Mouse (Mus musculus) CH12.LX (cell line): ENCODE data around the gene Rfc4. TPM values are rescaled to one million over a fixed set of nuclear protein-coding genes. Genes with fewer than 3 reads are reported as not detected.
"Not testable (repeated sequence)": the region's sequence is repeated elsewhere in the genome, so short reads cannot be mapped to it uniquely, and the experiment has no call there.

Source experiments
- DNase-seq: peaks from one replicate; pipeline ENCODE4 v3.0.0-alpha.2; 2013; ENCODE audit errors: extremely low read depth
- H3K27ac ChIP-seq: 2 replicates; pipeline ENCODE4 v1.5.1; 2012; ENCODE audit warnings: low read depth, mild to moderate bottlenecking, control low read depth, moderate library complexity; ENCODE audit not compliant: insufficient read depth
- H3K27me3 ChIP-seq: replicated peaks from 2 replicates; pipeline ENCODE3; 2012; ENCODE audit warnings: inconsistent platforms
- H3K36me3 ChIP-seq, 2 experiments: replicated peaks in 1 of 2; 2 replicates each; pipeline versions ENCODE3 to v1.6.1; 2012; ENCODE audit warnings: inconsistent platforms in 1 of 2, low read length in 1 of 2, mild to moderate bottlenecking in 1 of 2, mixed read lengths in 1 of 2, moderate library complexity in 1 of 2; ENCODE audit not compliant: control insufficient read depth in 1 of 2, insufficient read depth in 1 of 2
- H3K4me1 ChIP-seq, 2 experiments: 2 replicates each; pipeline ENCODE4 v1.6.1; 2012; ENCODE audit warnings: inconsistent platforms in 1 of 2, moderate library complexity in 1 of 2; ENCODE audit not compliant: insufficient read depth in 2 of 2, control insufficient read depth in 1 of 2
- H3K4me2 ChIP-seq: 2 replicates; pipeline ENCODE4 v1.6.1; 2012; ENCODE audit warnings: low read depth, mild to moderate bottlenecking, control low read depth; ENCODE audit not compliant: poor library complexity, insufficient read depth, severe bottlenecking
- H3K4me3 ChIP-seq, 3 experiments: fragments of 150-350 bp in 1 of 3; sonication (generic) in 1 of 3; replicated peaks in 1 of 3; 2 replicates each; pipeline versions ENCODE3 to v1.5.1; 2011 to 2012; ENCODE audit warnings: low read depth in 2 of 3, low read length in 2 of 3, mild to moderate bottlenecking in 2 of 3, moderate library complexity in 2 of 3, control low read depth in 1 of 3, improper control_type of control experiment in 1 of 3, inconsistent platforms in 1 of 3, mixed read lengths in 1 of 3; ENCODE audit not compliant: poor library complexity in 1 of 3
- H3K79me2 ChIP-seq: replicated peaks from 2 replicates; pipeline ENCODE4 v1.6.1; 2012; ENCODE audit warnings: mild to moderate bottlenecking, moderate library complexity; ENCODE audit not compliant: control insufficient read depth, poor library complexity, insufficient read depth, severe bottlenecking; ENCODE audit errors: extremely low read depth
- H3K9ac ChIP-seq: 2 replicates; pipeline ENCODE4 v1.6.1; 2012; ENCODE audit warnings: low read depth, mild to moderate bottlenecking, control low read depth, moderate library complexity; ENCODE audit not compliant: insufficient read depth
- H3K9me3 ChIP-seq: replicated peaks from 2 replicates; pipeline ENCODE3; 2012; ENCODE audit warnings: low read length, inconsistent platforms, mixed read lengths
- BHLHE40 ChIP-seq: IDR thresholded peaks from 2 replicates; pipeline ENCODE4 v1.6.1; 2011; ENCODE audit warnings: mild to moderate bottlenecking, low read depth, low read length, improper control_type of control experiment
- CHD1 ChIP-seq: IDR thresholded peaks from 2 replicates; pipeline ENCODE4 v1.6.1; 2012; ENCODE audit warnings: low read depth, low read length, improper control_type of control experiment, inconsistent platforms
- CTCF ChIP-seq, 2 experiments: IDR thresholded peaks in 1 of 2; conservative IDR thresholded peaks in 1 of 2; 2 replicates each; pipeline ENCODE4 v1.5.1; 2011 to 2012; ENCODE audit warnings: low read depth in 2 of 2, low read length in 2 of 2, improper control_type of control experiment in 1 of 2, inconsistent platforms in 1 of 2, mild to moderate bottlenecking in 1 of 2, moderate library complexity in 1 of 2
- ELF1 ChIP-seq: IDR thresholded peaks from 2 replicates; pipeline ENCODE4 v1.6.1; 2014; ENCODE audit warnings: low read depth, mild to moderate bottlenecking, inconsistent platforms, low read length, improper control_type of control experiment
- EP300 ChIP-seq: IDR thresholded peaks from 2 replicates; pipeline ENCODE4 v1.6.1; 2011; ENCODE audit warnings: low read length, improper control_type of control experiment
- GABPA ChIP-seq: IDR thresholded peaks from 2 replicates; pipeline ENCODE4 v1.6.1; 2012; ENCODE audit warnings: low read depth, low read length, improper control_type of control experiment, inconsistent platforms; ENCODE audit not compliant: insufficient replicate concordance
- IRF4 ChIP-seq: IDR thresholded peaks from 2 replicates; pipeline ENCODE4 v1.6.1; 2014; ENCODE audit warnings: low read depth, mild to moderate bottlenecking, inconsistent platforms, low read length, improper control_type of control experiment
- JUND ChIP-seq: conservative IDR thresholded peaks from 2 replicates; pipeline ENCODE4 v1.6.1; 2011; ENCODE audit warnings: low read depth, low read length, improper control_type of control experiment
- KAT2A ChIP-seq: IDR thresholded peaks from 2 replicates; pipeline ENCODE4 v1.6.1; 2012; ENCODE audit warnings: low read length, improper control_type of control experiment, inconsistent platforms; ENCODE audit not compliant: insufficient replicate concordance
- MAFK ChIP-seq: IDR thresholded peaks from 2 replicates; pipeline ENCODE4 v1.6.1; 2011; ENCODE audit warnings: low read length, improper control_type of control experiment; ENCODE audit not compliant: insufficient replicate concordance
- MAX ChIP-seq: IDR thresholded peaks from 2 replicates; pipeline ENCODE4 v1.6.1; 2011; ENCODE audit warnings: low read length, improper control_type of control experiment
- MAZ ChIP-seq: IDR thresholded peaks from 2 replicates; pipeline ENCODE4 v1.6.1; 2012; ENCODE audit warnings: low read depth, mild to moderate bottlenecking, inconsistent platforms, low read length, improper control_type of control experiment, moderate library complexity
- MEF2A ChIP-seq: IDR thresholded peaks from 2 replicates; pipeline ENCODE4 v1.6.1; 2014; ENCODE audit warnings: low read depth, mild to moderate bottlenecking, inconsistent platforms, low read length, improper control_type of control experiment, borderline replicate concordance
- MXI1 ChIP-seq: IDR thresholded peaks from 2 replicates; pipeline ENCODE4 v1.6.1; 2011; ENCODE audit warnings: mild to moderate bottlenecking, low read depth, low read length, improper control_type of control experiment
- MYC ChIP-seq: IDR thresholded peaks from 2 replicates; pipeline ENCODE4 v1.6.1; 2011; ENCODE audit warnings: low read depth, mild to moderate bottlenecking, improper control_type of control experiment, low read length
- NELFE ChIP-seq: IDR thresholded peaks from 2 replicates; pipeline ENCODE4 v1.6.1; 2011; ENCODE audit warnings: low read depth, low read length, improper control_type of control experiment
- POLR2A ChIP-seq: IDR thresholded peaks from 2 replicates; pipeline ENCODE4 v1.6.1; 2011; ENCODE audit warnings: low read depth, mild to moderate bottlenecking, improper control_type of control experiment, low read length
- POLR2AphosphoS2 ChIP-seq: IDR thresholded peaks from 2 replicates; pipeline ENCODE4 v1.6.1; 2011; ENCODE audit warnings: low read depth, low read length, improper control_type of control experiment
- RAD21 ChIP-seq: IDR thresholded peaks from 2 replicates; pipeline ENCODE4 v1.6.1; 2011; ENCODE audit warnings: low read depth, mild to moderate bottlenecking, low read length, improper control_type of control experiment, moderate library complexity
- SIN3A ChIP-seq: IDR thresholded peaks from 2 replicates; pipeline ENCODE4 v1.6.1; 2012; ENCODE audit warnings: low read length, improper control_type of control experiment, inconsistent platforms
- SMC3 ChIP-seq: IDR thresholded peaks from 2 replicates; pipeline ENCODE4 v1.6.1; 2011; ENCODE audit warnings: low read depth, low read length, improper control_type of control experiment
- TBP ChIP-seq: conservative IDR thresholded peaks from 2 replicates; pipeline ENCODE4 v1.6.1; 2011; ENCODE audit warnings: low read depth, low read length, improper control_type of control experiment
- UBTF ChIP-seq: IDR thresholded peaks from 2 replicates; pipeline ENCODE4 v1.6.1; 2012; ENCODE audit warnings: low read depth, mild to moderate bottlenecking, inconsistent platforms, low read length, improper control_type of control experiment, moderate library complexity
- dilution Hi-C: fragments of 300-500 bp; cut with MboI; formaldehyde crosslinking; loops from 2 replicates; pipeline ENCODE4 v1.14.3; 2020; ENCODE audit warnings: low sequenced_read_pairs; ENCODE audit not compliant: extremely low pct_unique_long_range_greater_than_20kb, extremely low pct_ligation_motif_present
- in situ Hi-C: fragments of 300-500 bp; cut with MboI; formaldehyde crosslinking; loops from 3 replicates; pipeline ENCODE4 v1.14.3; 2019; ENCODE audit warnings: low sequenced_read_pairs, low pct_ligation_motif_present, low pct_unique_long_range_greater_than_20kb, mixed read lengths
- polyA plus RNA-seq: library from polyadenylated mRNA; unstranded; fragments of >175 nt; gene quantifications from 2 replicates; pipeline ENCODE4 v1.2.1, GENCODE M21; 2012; ENCODE audit warnings: low read depth; ENCODE audit not compliant: insufficient read length
- total RNA-seq, 2 experiments: library from RNA; depleted of rRNA; stranded (reverse); fragments of 300-350 nt in 1 of 2; fragments of >200 nt in 1 of 2; gene quantifications; 2 replicates each; pipeline ENCODE4 v1.2.3; 2012 to 2014

Gene Rfc4
- total and polyA plus RNA-seq, 3 experiments: 74.6 to 191 (median 121) TPM

- no peaks in the 10 kb centered on the region for H3K79me2 ChIP-seq
- no peak overlapping the region for H3K9ac ChIP-seq
- H3K4me1 ChIP-seq: peaks cover 4 to 46% of the 10 kb centered on the region in 2 experiments; a peak in 3 of 4 replicates
- no peaks in the 10 kb centered on the region for H3K27me3 ChIP-seq
- TF ChIP-seq CTCF (conservative IDR thresholded peaks at IDR 0.05 in 1 of 2, IDR thresholded peaks at IDR 0.05 in 1 of 2; ENCODE audit: low read depth in 2 of 2, low read length in 2 of 2) (no peak), MAX (no peak), RAD21 (no peak), GABPA (no peak), POLR2AphosphoS2 (no peak), SIN3A (no peak), NELFE (no peak), TBP (no peak), BHLHE40 (no peak), IRF4 (no peak), MXI1 (no peak), ELF1 (no peak), MYC (no peak), CHD1 (no peak), MAZ (no peak), SMC3 (no peak), EP300 (no peak)
- dilution Hi-C loops (no loop called here), in situ Hi-C loops (no loop called here)
- no peak for DNase-seq
- H3K4me3 ChIP-seq: no peak overlapping the region
- H3K4me2 ChIP-seq: no peak overlapping the region
- H3K36me3 ChIP-seq: peaks cover 0 to 3% of the 10 kb centered on the region in 2 experiments
- H3K27ac ChIP-seq: no peak overlapping the region
- no peaks in the 10 kb centered on the region for H3K9me3 ChIP-seq
These were observed 33.4 kb downstream of the Rfc4 start for GRCm38 (mm10) chr16:23094136-23094535.

DNA sequence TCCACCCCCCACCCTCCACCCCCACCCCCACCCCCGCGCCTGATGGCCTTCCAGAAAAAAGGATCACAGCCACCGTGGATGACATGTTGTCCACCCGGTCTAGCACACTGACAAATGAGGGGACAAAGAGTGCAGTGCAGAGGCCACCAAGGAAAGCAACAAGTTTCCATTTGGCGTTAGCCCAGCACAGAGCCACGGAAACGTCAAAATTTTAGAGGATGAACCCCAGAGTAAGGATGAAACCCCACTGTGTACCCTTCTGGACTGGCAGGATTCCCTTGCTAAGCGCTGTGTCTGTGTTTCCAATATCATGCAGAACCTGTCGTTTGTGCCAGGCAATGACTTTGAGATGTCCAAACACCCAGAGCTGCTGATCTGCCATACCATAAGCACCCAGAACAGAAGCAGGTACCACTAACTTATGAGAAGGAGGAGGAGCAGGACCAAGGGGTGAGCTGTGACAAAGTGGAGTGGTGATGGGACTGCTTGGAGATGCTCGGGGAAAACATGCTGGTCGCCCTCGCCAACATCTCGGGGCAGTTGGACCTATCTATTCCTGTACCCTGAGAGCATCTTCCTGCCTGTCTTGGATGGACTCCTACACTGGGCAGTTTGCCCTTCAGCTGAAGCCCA, 34.1 kb downstream of the Rfc4 start:
- no peaks in the 10 kb centered on the region for H3K79me2 ChIP-seq
- no peaks in the 10 kb centered on the region for H3K27me3 ChIP-seq
- TF ChIP-seq MYC (no peak), POLR2A (no peak), KAT2A (no peak), JUND (no peak), UBTF (no peak), MAFK (no peak), MEF2A (no peak), IRF4 (no peak)
- TF ChIP-seq, all 38 proteins: peak for 0
- no peak for DNase-seq
- H3K4me3 ChIP-seq: no peak overlapping the region
- in situ Hi-C loops (no loop called here), dilution Hi-C loops (no loop called here)
- peaks cover 0 to 3% of the 10 kb centered on the region in 2 experiments for H3K36me3 ChIP-seq
- no peaks in the 10 kb centered on the region for H3K9me3 ChIP-seq
- peaks cover 4 to 46% of the 10 kb centered on the region in 2 experiments; a peak in 3 of 4 replicates for H3K4me1 ChIP-seq
- no peak overlapping the region for H3K27ac ChIP-seq
- H3K4me2 ChIP-seq: no peak overlapping the region
- H3K9ac ChIP-seq: no peak overlapping the region

- peaks cover 4 to 29% of the 10 kb centered on the region in 2 experiments; a peak in 2 of 4 replicates for H3K4me1 ChIP-seq
- H3K27me3 ChIP-seq, in situ Hi-C loops, H3K9ac ChIP-seq, H3K36me3 ChIP-seq, H3K4me3 ChIP-seq, DNase-seq, H3K79me2 ChIP-seq, H3K4me2 ChIP-seq, dilution Hi-C loops, H3K27ac ChIP-seq, H3K9me3 ChIP-seq: not testable (repeated sequence)
These were observed 36.2 kb downstream of the Rfc4 start for GRCm38 (mm10) chr16:23091345-23091744.
